Comparison of ENCODE assay signal across 31 mouse cellular contexts in genomic region chr8:13571999-13572398, GRCm38 (mm10). TPM values are rescaled to one million over a fixed set of nuclear protein-coding genes. Genes with fewer than 3 reads are reported as not detected.
DNase-seq lines count a peak whose midpoint lies in the region; ATAC-seq and TF ChIP-seq lines count a peak whose summit lies in the region.
"Had no signal": no experiment of that assay in that cellular context is flagged by ENCODE, and none has a peak within 500 bp of the region (broad histone marks: within the 10 kb centered on the region; RNA-seq: fewer than 3 reads in every experiment).

No protein-coding gene starts in this region.

- no peak for TF ChIP-seq EP300 in stomach, postnatal 0 days (optimal IDR thresholded peaks at IDR 0.05)

- DNase-seq in layer of hippocampus, adult 2 months (ENCODE audit: low spot score in 2 of 2), result no peak
- DNase-seq in layer of hippocampus, adult 9-10 months (ENCODE audit: low spot score), result no peak
- peak; percentile 14 for DNase-seq in retina, postnatal 1 day
- DNase-seq in retina, embryonic 14.5 days (ENCODE audit: low spot score), result no peak
- DNase-seq in fat pad, adult 2 months (ENCODE audit: extremely low read depth, low read depth, low spot score), result peak; percentile 89
- no peak for DNase-seq in stomach, postnatal 0 days (ENCODE audit: low spot score)
- DNase-seq in lung, postnatal 25 days (ENCODE audit: low spot score), result no peak
- DNase-seq: adrenal gland, adult 8-10 months; cerebellum, adult 2 months; gastrocnemius, postnatal 36 days; heart, adult 2 months; heart, postnatal 14 days; kidney, adult 18-20 months; kidney, postnatal 4 days; liver; lung, postnatal 4 days had no signal

- no peaks in the 10 kb centered on the region for H3K9me3 ChIP-seq in stomach, postnatal 0 days (ENCODE audit: control insufficient read depth, low read length)
- H3K9me3 ChIP-seq: heart, embryonic 13.5 days; hindbrain, embryonic 12.5 days; liver, embryonic 15.5 days; lung, embryonic 15.5 days; midbrain, embryonic 15.5 days; neural tube, embryonic 13.5 days had no signal

- H3K27me3 ChIP-seq in stomach, postnatal 0 days (ENCODE audit: control insufficient read depth, insufficient read depth, low read length), result no peaks in the 10 kb centered on the region
- H3K27me3 ChIP-seq: heart, embryonic 13.5 days; hindbrain, embryonic 12.5 days; liver, embryonic 15.5 days; lung, embryonic 15.5 days; midbrain, embryonic 15.5 days; neural tube, embryonic 13.5 days had no signal

- WGBS in stomach, postnatal 0 days, result 68% methylated on average over 11 of the region's 11 CpGs

- H3K9ac ChIP-seq in stomach, postnatal 0 days (ENCODE audit: low read length), result no peak overlapping the region
- H3K9ac ChIP-seq: heart, embryonic 13.5 days; hindbrain, embryonic 12.5 days; liver, embryonic 15.5 days; lung, embryonic 15.5 days; midbrain, embryonic 15.5 days; neural tube, embryonic 13.5 days had no signal

- no peak for TF ChIP-seq CTCF in layer of hippocampus, adult 2 months (conservative IDR thresholded peaks at IDR 0.05)
- TF ChIP-seq CTCF in stomach, postnatal 0 days (IDR thresholded peaks at IDR 0.05; ENCODE audit: low read depth), result no peak

- H3K27ac ChIP-seq in layer of hippocampus, adult 2 months, result peak overlapping the region; percentile 46; the same call in 1 of the 2 replicates
- H3K27ac ChIP-seq in stomach, postnatal 0 days (replicated peaks), result peak overlapping the region; percentile 75
- H3K27ac ChIP-seq: heart, adult 2 months; heart, embryonic 13.5 days; hindbrain, embryonic 12.5 days; liver, embryonic 15.5 days; lung, embryonic 15.5 days; midbrain, embryonic 15.5 days; neural tube, embryonic 13.5 days had no signal

- no peak overlapping the region for H3K4me3 ChIP-seq in layer of hippocampus, adult 2 months
- no peak overlapping the region for H3K4me3 ChIP-seq in stomach, postnatal 0 days (ENCODE audit: low read depth, low read length)
- H3K4me3 ChIP-seq: heart, adult 2 months; heart, embryonic 13.5 days; hindbrain, embryonic 12.5 days; liver, embryonic 15.5 days; lung, embryonic 15.5 days; midbrain, embryonic 15.5 days; myocyte; neural tube, embryonic 13.5 days had no signal

- no peak overlapping the region for H3K4me2 ChIP-seq in stomach, postnatal 0 days (replicated peaks; ENCODE audit: low read depth)
- H3K4me2 ChIP-seq: heart, embryonic 13.5 days; hindbrain, embryonic 12.5 days; liver, embryonic 15.5 days; lung, embryonic 15.5 days; midbrain, embryonic 15.5 days; neural tube, embryonic 13.5 days had no signal

- peaks cover 11% of the 10 kb centered on the region for H3K36me3 ChIP-seq in stomach, postnatal 0 days (ENCODE audit: control insufficient read depth, insufficient read depth, low read length)

- no peaks in the 10 kb centered on the region for H3K4me1 ChIP-seq in stomach, postnatal 0 days (replicated peaks; ENCODE audit: control insufficient read depth, insufficient read depth)
- H3K4me1 ChIP-seq: heart, embryonic 13.5 days; liver, embryonic 15.5 days; lung, embryonic 15.5 days; midbrain, embryonic 15.5 days; neural tube, embryonic 13.5 days had no signal

- no peak for ATAC-seq in stomach, postnatal 0 days (ENCODE audit: low FRiP score, low TSS enrichment)
- ATAC-seq: midbrain, embryonic 15.5 days had no signal

RNA-seq across cellular contexts. Expression of gene 1700029H14Rik, which starts 9.7 kb away (rescaled TPM):
- total RNA-seq in layer of hippocampus, adult 2 months (2021), result not detected
- polyA plus RNA-seq in stomach, postnatal 0 days (2015; fragmentation: Nextera tagmentation; extraction: Ambion mirVana), result not detected in 2 replicates
- total RNA-seq: adrenal gland, adult 8-10 months; gastrocnemius, postnatal 36 days; heart, adult 2 months; heart, postnatal 14 days; layer of hippocampus, postnatal 10 days; left cerebral cortex, postnatal 14 days; megakaryocyte-erythroid progenitor cell, adult 5-6 weeks; MEL had no signal
- polyA plus RNA-seq: C2C12; forebrain, embryonic 11.5 days; heart, embryonic 13.5 days; hindbrain, embryonic 12.5 days; kidney, embryonic 16.5 days; liver, embryonic 15.5 days; lung, embryonic 15.5 days; midbrain, embryonic 15.5 days; myocyte; neural tube, embryonic 13.5 days; thymus, postnatal 0 days had no signal

Comparison
In these comparisons a context has a peak if more than half of its experiments do, and no peak if none do; other contexts are left out.
1. DNase-seq: peak in retina, postnatal 1 day (single experiment) and fat pad, adult 2 months (single experiment); none in layer of hippocampus, adult 2 months (0 of 2), layer of hippocampus, adult 9-10 months (single experiment), retina, embryonic 14.5 days (single experiment), stomach, postnatal 0 days (single experiment) and lung, postnatal 25 days (single experiment).